10 mouse cellular contexts compared by ENCODE assay signal in genomic region chr9:64504456-64504855, GRCm38 (mm10).
"Had no signal": no experiment of that assay in that cellular context is flagged by ENCODE, and none has a peak within 500 bp of the region (broad histone marks: within the 10 kb centered on the region; RNA-seq: fewer than 3 reads in every experiment).

No protein-coding gene starts in this region.

- H3K27me3 ChIP-seq: limb, embryonic 12.5 days; stomach, embryonic 15.5 days had no signal

- H3K4me3 ChIP-seq: limb, embryonic 12.5 days; liver, embryonic 13.5 days; myocyte; stomach, embryonic 15.5 days had no signal

- H3K4me2 ChIP-seq: limb, embryonic 12.5 days; liver, embryonic 13.5 days; stomach, embryonic 15.5 days had no signal

- H3K9me3 ChIP-seq: limb, embryonic 12.5 days; liver, embryonic 13.5 days; stomach, embryonic 15.5 days had no signal

- DNase-seq: layer of hippocampus, adult 9-11 months; layer of hippocampus, postnatal 36 days; liver; liver, embryonic 13.5 days; lung, adult 18-20 months; thymus, adult 2 months; thymus, postnatal 25 days had no signal

- H3K4me1 ChIP-seq: liver, embryonic 13.5 days; stomach, embryonic 15.5 days had no signal

- H3K36me3 ChIP-seq: limb, embryonic 12.5 days; liver, embryonic 13.5 days; stomach, embryonic 15.5 days had no signal

- H3K9ac ChIP-seq: limb, embryonic 12.5 days; liver, embryonic 13.5 days; stomach, embryonic 15.5 days had no signal

- H3K27ac ChIP-seq: limb, embryonic 12.5 days; liver, embryonic 13.5 days; stomach, embryonic 15.5 days had no signal
